Mouse (Mus musculus) megakaryocyte progenitor cell, adult 5-6 weeks (primary cell): ENCODE results near the gene Pheta1. TPM values are rescaled to one million over a fixed set of nuclear protein-coding genes. Genes with fewer than 3 reads are reported as not detected.

Source experiments
- ATAC-seq: replicated peaks from 2 replicates; pipeline ENCODE4 v1.8.0; 2016; ENCODE audit warnings: mild to moderate bottlenecking, moderate TSS enrichment, inconsistent platforms; ENCODE audit not compliant: poor library complexity
- total RNA-seq, 2 experiments: library from RNA; stranded (forward) in 1 of 2; stranded (reverse) in 1 of 2; fragments of 157-497, 149-512 nt in 1 of 2; fragments of 200-1000 nt in 1 of 2; gene quantifications; 2 replicates each; pipeline versions ENCODE4 v1.2.3 to v1.2.4; 2015 to 2017

Pheta1 gene
- total RNA-seq (2015) (0.35 and 1.7 TPM in 2 replicates), total RNA-seq (2017) (1.6 and 2.4 TPM in 2 replicates)

- ATAC-seq, result peak; percentile 88
These were observed at the start of gene Pheta1 for GRCm38 (mm10) chr5:121848743-121849142. Gene Pheta1 (plus strand): TSS chr5:121848984.

GRCm38 (mm10) chr5:121807186-121807585 lies 41.6 kb upstream of the Pheta1 start:
- no peak for ATAC-seq

GRCm38 (mm10) chr5:121808202-121808601 lies 40.6 kb upstream of the Pheta1 start:
- no peak for ATAC-seq

GRCm38 (mm10) chr5:121809667-121810224 lies 39.0 kb upstream of the Pheta1 start:
- ATAC-seq, result no peak

- no peak for ATAC-seq
These were observed 38.2 kb upstream of the Pheta1 start for GRCm38 (mm10) chr5:121810331-121811151.

GRCm38 (mm10) chr5:121811485-121811931 lies 37.3 kb upstream of the Pheta1 start:
- ATAC-seq, result peak; percentile 81

- no peak for ATAC-seq
These were observed 36.1 kb upstream of the Pheta1 start for GRCm38 (mm10) chr5:121812526-121813243.

- ATAC-seq, result no peak
These were observed 35.0 kb upstream of the Pheta1 start for GRCm38 (mm10) chr5:121813744-121814143.

- peak; percentile 49; the same call in 1 of the 2 replicates for ATAC-seq
These were observed 33.7 kb upstream of the Pheta1 start for GRCm38 (mm10) chr5:121815067-121815466.

- ATAC-seq, result no peak
These were observed 32.9 kb upstream of the Pheta1 start for GRCm38 (mm10) chr5:121815867-121816380.

GRCm38 (mm10) chr5:121816611-121817010 lies 32.2 kb upstream of the Pheta1 start:
- ATAC-seq, result no peak

GRCm38 (mm10) chr5:121817551-121817950 lies 31.2 kb upstream of the Pheta1 start:
- no peak for ATAC-seq

- no peak for ATAC-seq
These were observed 30.4 kb upstream of the Pheta1 start for GRCm38 (mm10) chr5:121818401-121818800.

GRCm38 (mm10) chr5:121818862-121819261 lies 29.9 kb upstream of the Pheta1 start:
- ATAC-seq, result no peak

GRCm38 (mm10) chr5:121819559-121819958 lies 29.2 kb upstream of the Pheta1 start:
- no peak for ATAC-seq

GRCm38 (mm10) chr5:121820161-121820560 lies 28.6 kb upstream of the Pheta1 start:
- no peak; the same call in 1 of the 2 replicates for ATAC-seq

GRCm38 (mm10) chr5:121820657-121821056 lies 28.1 kb upstream of the Pheta1 start:
- no peak for ATAC-seq

GRCm38 (mm10) chr5:121821116-121821515 lies 27.7 kb upstream of the Pheta1 start:
- no peak for ATAC-seq

GRCm38 (mm10) chr5:121821552-121821951 lies 27.2 kb upstream of the Pheta1 start:
- no peak for ATAC-seq

- no peak for ATAC-seq
These were observed 25.8 kb upstream of the Pheta1 start for GRCm38 (mm10) chr5:121822786-121823505.

- no peak for ATAC-seq
These were observed 25.1 kb upstream of the Pheta1 start for GRCm38 (mm10) chr5:121823668-121824067.
